Mouse (Mus musculus): ENCODE data around the gene Acss1.

- TF ChIP-seq POLR2A (IDR thresholded peaks at IDR 0.05; ENCODE audit: insufficient read depth, low read depth, low read length): peak; percentile 66
- no peak for TF ChIP-seq CTCF (IDR thresholded peaks at IDR 0.05)
Measured at GRCm38 (mm10) chr2:150667820-150668766, at the start of gene Acss1.
